Mouse (Mus musculus) heart, postnatal 0 days (tissue): ENCODE measurements at regions not wholly inside any gene's neighbourhood (a gene's known extent, or its start where the extent isn't known, plus 50 kb on each side); places are given as distances from the start of the nearest gene placed in this dataset.

ENCODE experiments used
- CTCF ChIP-seq: IDR thresholded peaks from 2 replicates; pipeline ENCODE4 v1.5.1; 2016; ENCODE audit warnings: antibody characterized with exemption, control low read depth, low read depth
- EP300 ChIP-seq: IDR thresholded peaks from 2 replicates; pipeline ENCODE4 v1.6.1; 2016; ENCODE audit warnings: antibody characterized with exemption, low read depth

GRCm38 (mm10) chr12:16045791-16046494, 229.2 kb upstream of the Trib2 start:
- TF ChIP-seq CTCF (no peak), EP300 (no peak)
